Mouse (Mus musculus) CH12.LX (cell line): ENCODE results near the gene Marc2.
A peak's percentile ranks its signal among the peaks of the same experiment; 100 is the strongest.

ENCODE experiments used
- CTCF ChIP-seq, 2 experiments: IDR thresholded peaks in 1 of 2; conservative IDR thresholded peaks in 1 of 2; 2 replicates each; pipeline ENCODE4 v1.5.1; 2011 to 2012; ENCODE audit warnings: low read depth in 2 of 2, low read length in 2 of 2, improper control_type of control experiment in 1 of 2, inconsistent platforms in 1 of 2, mild to moderate bottlenecking in 1 of 2, moderate library complexity in 1 of 2
- ZNF384 ChIP-seq: IDR thresholded peaks from 2 replicates; pipeline ENCODE4 v1.6.1; 2012; ENCODE audit warnings: low read depth, low read length, improper control_type of control experiment, inconsistent platforms

- TF ChIP-seq CTCF (conservative IDR thresholded peaks at IDR 0.05 in 1 of 2, IDR thresholded peaks at IDR 0.05 in 1 of 2; ENCODE audit: low read depth in 2 of 2, low read length in 2 of 2) (peak; percentile 71 to 75), ZNF384 (peak; percentile 94)
Observed at GRCm38 (mm10) chr1:184771202-184771890, 74.9 kb downstream of the Marc2 start.
